Mouse (Mus musculus): ENCODE data around the gene Las1l.
"Not testable (repeated sequence)": the region's sequence is repeated elsewhere in the genome, so short reads cannot be mapped to it uniquely, and the experiment has no call there.

Gene Las1l

DNA sequence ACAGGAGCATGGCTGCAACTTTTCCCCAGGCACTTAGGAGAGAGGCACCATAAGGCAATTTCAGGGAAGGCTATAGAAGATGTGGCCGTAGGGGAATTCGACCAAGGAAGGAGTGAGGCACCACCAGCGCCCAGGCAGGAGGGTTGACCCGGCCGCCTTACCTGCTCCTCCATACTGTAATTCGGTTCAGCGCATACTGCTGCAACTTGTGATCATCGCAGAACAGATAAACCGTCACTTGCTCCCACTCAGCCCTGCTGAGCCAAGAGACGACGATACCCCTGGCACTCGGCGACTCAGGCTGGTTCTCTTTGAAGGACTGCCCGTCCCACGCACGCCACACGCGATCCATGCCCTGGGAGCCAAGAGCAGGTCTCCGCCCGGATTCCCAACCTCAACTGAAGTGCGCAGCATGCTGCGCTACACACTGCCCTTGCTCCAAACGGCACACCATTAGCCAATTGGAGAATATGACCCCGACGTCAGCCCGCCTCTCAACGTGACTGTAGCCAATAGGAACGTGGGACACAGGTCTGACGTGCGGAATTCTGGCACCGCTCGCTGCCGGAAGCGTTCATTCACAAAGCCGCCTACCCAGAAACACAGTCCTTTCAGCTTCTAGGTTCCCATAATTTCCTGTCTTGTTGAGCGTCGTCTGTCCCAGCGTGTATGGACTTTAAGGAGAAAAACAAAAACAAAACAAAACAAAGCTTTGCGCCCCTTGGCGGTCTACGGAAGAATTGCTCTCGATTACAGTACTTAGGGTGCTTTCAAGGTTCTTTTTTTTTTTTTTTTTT is at the start of gene Las1l:
Gene Las1l (minus strand): TSS at position 466 of the 797 bp plus-strand sequence.
- DNase-seq (ENCODE audit: low read depth, low spot score), result peak; percentile 82

- DNase-seq (ENCODE audit: low read depth, low spot score), result no peak
Measured at GRCm38 (mm10) chrX:96006395-96006794, 49.6 kb upstream of the Las1l start.

GRCm38 (mm10) chrX:95999601-96000000 is 42.8 kb upstream of the Las1l start:
- DNase-seq (ENCODE audit: low read depth, low spot score), result peak; percentile 5

- DNase-seq (ENCODE audit: low read depth, low spot score), result no peak
Measured at GRCm38 (mm10) chrX:95993206-95993605, 36.4 kb upstream of the Las1l start.

DNA sequence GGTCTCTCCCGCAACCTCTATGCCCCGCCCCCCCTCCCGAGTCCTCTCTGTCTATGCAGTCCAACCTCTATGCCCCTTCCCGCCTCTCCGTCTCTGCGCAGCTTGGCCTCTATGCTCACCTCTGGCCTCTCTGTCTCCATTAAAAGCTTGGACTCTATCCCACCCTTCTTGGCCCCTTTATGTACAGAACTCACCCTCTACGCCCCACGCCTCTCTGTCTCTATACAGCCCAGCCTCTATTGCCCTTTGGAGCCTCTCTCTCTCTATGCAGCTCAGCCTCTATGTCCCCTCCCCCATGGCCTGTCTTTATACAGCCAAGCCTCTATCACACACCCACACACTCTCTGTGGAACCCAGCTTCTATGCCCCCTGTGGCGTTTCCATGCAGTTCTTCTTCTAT is 13.2 kb upstream of the Las1l start:
- no peak for DNase-seq (ENCODE audit: low read depth, low spot score)

DNA sequence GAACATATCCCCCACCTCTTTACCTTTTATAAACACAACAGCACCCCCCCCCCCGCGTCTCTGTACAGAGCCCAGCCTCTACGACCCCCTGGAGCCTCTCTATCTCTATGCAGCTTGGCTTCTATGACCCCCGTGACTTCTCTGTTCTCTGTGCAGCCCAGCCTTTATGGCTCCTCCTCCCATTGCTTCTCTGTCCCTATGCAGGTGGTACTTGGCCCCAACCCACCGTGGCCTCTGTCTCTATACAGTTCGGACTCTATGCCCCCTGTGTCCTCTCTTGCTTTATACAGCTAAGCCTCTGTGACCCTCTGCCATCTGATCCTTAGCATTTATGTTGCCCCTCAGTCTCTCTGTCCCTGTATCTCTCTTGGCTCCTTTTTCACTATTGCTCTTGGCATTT is 12.4 kb upstream of the Las1l start:
- DNase-seq (ENCODE audit: low read depth, low spot score), result no peak

DNA sequence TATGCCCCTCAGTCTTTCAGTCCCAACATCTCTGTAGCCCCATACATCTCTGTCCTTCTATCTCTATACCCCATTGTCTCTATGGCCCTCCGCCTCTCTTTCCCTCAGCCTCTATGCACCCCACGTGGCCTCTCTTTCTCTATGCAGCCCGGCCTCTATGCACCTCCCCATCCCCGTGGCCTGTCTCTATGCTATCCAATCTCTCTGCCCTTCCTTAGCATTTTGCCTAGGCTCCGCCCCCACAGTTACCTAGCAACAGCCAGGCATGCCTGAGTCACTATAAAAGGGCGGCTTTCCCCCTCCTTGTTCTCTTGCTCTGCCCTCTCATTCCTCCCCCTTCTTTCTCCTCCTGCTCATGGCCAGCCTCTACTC is 11.8 kb upstream of the Las1l start:
- DNase-seq (ENCODE audit: low read depth, low spot score), result peak; percentile 62

- no peak for DNase-seq (ENCODE audit: low read depth, low spot score)
Measured at GRCm38 (mm10) chrX:95967847-95968593, 11.3 kb upstream of the Las1l start.

DNA sequence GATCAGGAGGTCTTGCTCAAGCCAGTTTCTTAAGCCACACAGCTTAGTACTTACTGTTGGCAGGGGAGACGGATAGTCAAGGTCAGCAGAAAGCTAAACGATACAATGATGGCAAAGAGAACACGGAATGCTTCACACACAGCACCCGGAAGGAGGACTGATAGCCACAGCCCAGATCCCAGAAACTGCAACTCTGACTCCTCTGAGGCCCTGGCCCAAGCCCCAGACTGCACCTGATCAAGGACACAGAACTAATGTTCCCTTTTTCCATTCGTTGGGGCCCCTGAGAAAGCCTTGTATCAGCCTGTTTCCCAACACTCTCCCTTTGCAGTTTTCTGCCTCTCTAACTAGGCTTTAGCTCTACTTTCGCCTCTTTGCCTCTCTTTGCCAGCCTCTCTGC is 8.3 kb upstream of the Las1l start:
- DNase-seq (ENCODE audit: low read depth, low spot score), result no peak

GRCm38 (mm10) chrX:95963366-95963765 is 6.6 kb upstream of the Las1l start:
- DNase-seq (ENCODE audit: low read depth, low spot score), result no peak

GRCm38 (mm10) chrX:95957461-95957860 is 699 bp upstream of the Las1l start:
- not testable (repeated sequence) for DNase-seq (ENCODE audit: low read depth, low spot score)

DNA sequence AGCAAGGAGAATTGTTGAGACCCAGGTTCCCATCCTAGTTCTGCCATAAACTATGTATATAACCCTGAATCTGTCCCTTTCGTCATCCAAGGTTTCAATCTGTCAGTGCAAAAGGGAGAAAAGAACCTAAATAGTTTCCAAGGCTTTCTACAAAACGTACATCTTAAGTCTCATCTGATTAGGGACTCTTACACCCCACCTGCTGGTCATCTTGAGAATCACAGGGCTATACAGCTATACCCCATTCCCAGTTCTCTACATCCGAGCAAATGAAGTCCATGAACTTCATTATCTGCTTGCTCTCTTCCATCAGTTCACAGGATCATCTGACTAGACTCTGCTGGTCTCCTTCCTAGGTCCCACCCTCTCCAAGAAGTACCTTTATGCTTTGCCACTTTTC is 6.0 kb downstream of the Las1l start:
- DNase-seq (ENCODE audit: low read depth, low spot score), result no peak

- no peak for DNase-seq (ENCODE audit: low read depth, low spot score)
Measured at GRCm38 (mm10) chrX:95948135-95948534, 8.6 kb downstream of the Las1l start.

DNA sequence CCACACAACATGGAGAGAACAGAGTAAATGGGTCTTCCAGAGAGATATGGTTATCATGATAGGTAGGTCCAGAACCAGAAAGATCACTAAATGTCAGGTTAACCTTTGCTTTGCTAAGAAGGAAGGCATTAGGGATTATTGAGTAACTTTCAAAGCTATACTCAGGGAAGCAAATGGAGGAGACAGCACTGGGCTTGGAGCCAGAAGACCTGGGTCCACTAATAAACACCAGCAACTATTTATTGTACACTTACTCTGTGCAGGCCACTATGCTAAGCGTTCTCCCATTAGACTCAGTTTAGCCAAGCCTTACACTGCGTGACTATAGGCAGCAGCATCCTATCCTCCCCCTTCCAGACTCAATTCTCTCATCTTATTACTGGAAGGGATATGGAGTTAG is 11.3 kb downstream of the Las1l start:
- no peak for DNase-seq (ENCODE audit: low read depth, low spot score)

DNA sequence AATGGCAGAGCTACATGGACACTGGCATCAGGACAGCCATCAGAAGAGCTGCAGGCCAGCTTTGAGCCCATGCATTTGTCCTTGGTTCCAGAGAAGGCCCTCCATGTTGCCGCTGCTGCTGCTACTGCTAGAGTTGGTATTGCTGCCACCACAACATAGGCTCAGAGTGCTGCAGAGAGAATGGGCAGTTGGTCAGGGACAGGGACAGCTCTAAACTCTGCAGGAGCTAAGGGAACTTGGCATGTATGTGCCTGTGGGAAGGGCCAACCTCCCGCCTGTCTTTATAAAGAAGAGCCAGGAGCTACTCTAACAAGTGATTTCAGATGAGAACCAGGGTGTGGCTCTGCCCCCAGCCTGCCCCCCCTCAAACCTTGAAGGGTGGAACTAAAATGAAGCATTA is 21.3 kb downstream of the Las1l start:
- no peak for DNase-seq (ENCODE audit: low read depth, low spot score)

GRCm38 (mm10) chrX:95902716-95903115 is 54.0 kb downstream of the Las1l start:
- no peak for DNase-seq (ENCODE audit: low read depth, low spot score)
